Mouse (Mus musculus): ENCODE measurements around the gene Alpl. TPM values are rescaled to one million over a fixed set of nuclear protein-coding genes. Genes with fewer than 3 reads are reported as not detected.

The Alpl gene
- 5.4 and 5.9 TPM in 2 replicates for polyA plus RNA-seq (2021; fragmentation: Nextera tagmentation)
- long read RNA-seq, experiment 1, transcript Alpl-201 (12 exons, 2,522 nt), result major isoform, 17 of 18 reads
- long read RNA-seq, experiment 1, partial matches to known transcripts, result 1 of 18 reads
- long read RNA-seq, experiment 1, other reads (novel, unspliced or antisense), result 0 of 18 reads
- long read RNA-seq, experiment 2, transcript Alpl-201 (12 exons, 2,522 nt), result major isoform, 5 of 6 reads
- long read RNA-seq, experiment 2, partial matches to known transcripts, result 0 of 6 reads
- long read RNA-seq, experiment 2, other reads (novel, unspliced or antisense), result 1 of 6 reads

GRCm38 (mm10) chr4:137795611-137796557 lies at the start of gene Alpl:
Gene Alpl (minus strand): TSS chr4:137796384.

Other genes starting within 250 kb of the Alpl start
- not detected in 2 replicates for gene Ldlrad2, start 221.8 kb downstream of the Alpl start, polyA plus RNA-seq (2021; fragmentation: Nextera tagmentation)
- gene Usp48, start 202.6 kb downstream of the Alpl start, polyA plus RNA-seq (2021; fragmentation: Nextera tagmentation), result 25.6 and 32.5 TPM in 2 replicates
- 51.5 and 120 TPM in 2 replicates for gene Rap1gap, start 131.7 kb downstream of the Alpl start, polyA plus RNA-seq (2021; fragmentation: Nextera tagmentation)
- 27.2 and 30.3 TPM in 2 replicates for gene Ece1, start 65.9 kb upstream of the Alpl start, polyA plus RNA-seq (2021; fragmentation: Nextera tagmentation)
- gene Eif4g3, start 196.6 kb upstream of the Alpl start, polyA plus RNA-seq (2021; fragmentation: Nextera tagmentation), result 21.2 and 52.7 TPM in 2 replicates

All from left cerebral cortex, adult 6 months (tissue).